Mouse (Mus musculus) lung, embryonic 15.5 days (tissue): ENCODE data around the gene Psme2. TPM values are rescaled to one million over a fixed set of nuclear protein-coding genes. Genes with fewer than 3 reads are reported as not detected.

Source experiments
- ATAC-seq: fragments of 200-750 bp; cut with Nextera tagmentation; 2 replicates; pipeline ENCODE4 v1.8.0; 2017; ENCODE audit warnings: moderate number of reproducible peaks, borderline replicate concordance; ENCODE audit not compliant: low FRiP score, low TSS enrichment; ENCODE audit errors: extremely low read depth
- H3K27ac ChIP-seq: fragments of 300-500 bp; sonication (generic); 2 replicates; pipeline ENCODE4 v1.5.1; 2015; ENCODE audit warnings: moderate library complexity, mild to moderate bottlenecking, inconsistent platforms
- H3K27me3 ChIP-seq: fragments of 300-500 bp; sonication (generic); 2 replicates; pipeline ENCODE4 v1.6.1; 2015; ENCODE audit warnings: inconsistent platforms
- H3K36me3 ChIP-seq: fragments of 300-500 bp; sonication (generic); 2 replicates; pipeline ENCODE4 v1.6.1; 2015; ENCODE audit warnings: inconsistent platforms
- H3K4me1 ChIP-seq: fragments of 300-500 bp; sonication (generic); 2 replicates; pipeline ENCODE4 v1.6.1; 2015; ENCODE audit warnings: inconsistent platforms
- H3K4me2 ChIP-seq: fragments of 300-500 bp; sonication (generic); 2 replicates; pipeline ENCODE4 v1.6.1; 2015; ENCODE audit warnings: inconsistent platforms, mild to moderate bottlenecking, moderate library complexity
- H3K4me3 ChIP-seq: fragments of 300-500 bp; sonication (generic); 2 replicates; pipeline ENCODE4 v1.5.1; 2015; ENCODE audit warnings: mild to moderate bottlenecking, inconsistent platforms
- H3K9ac ChIP-seq: fragments of 300-500 bp; sonication (generic); 2 replicates; pipeline ENCODE4 v1.6.1; 2015; ENCODE audit warnings: inconsistent platforms
- H3K9me3 ChIP-seq: fragments of 300-500 bp; sonication (generic); 2 replicates; pipeline ENCODE4 v1.6.1; 2016; ENCODE audit warnings: inconsistent platforms
- WGBS: fragments of 180-500 bp; shearing (Covaris S2); methylation state at CpG from one replicate; pipeline ENCODE4 v1.1.7; 2015; 5-methylcytosine and 5-hydroxymethylcytosine counted together
- polyA plus RNA-seq: library from polyadenylated mRNA; unstranded; fragments of >200 nt; fragmentation: Nextera tagmentation; extraction: Ambion mirVana; gene quantifications from 2 replicates; pipeline ENCODE4 v1.2.1, GENCODE M21; 2015

Gene Psme2
- polyA plus RNA-seq, 1 experiment from 2014 or later, result 234 TPM

DNA sequence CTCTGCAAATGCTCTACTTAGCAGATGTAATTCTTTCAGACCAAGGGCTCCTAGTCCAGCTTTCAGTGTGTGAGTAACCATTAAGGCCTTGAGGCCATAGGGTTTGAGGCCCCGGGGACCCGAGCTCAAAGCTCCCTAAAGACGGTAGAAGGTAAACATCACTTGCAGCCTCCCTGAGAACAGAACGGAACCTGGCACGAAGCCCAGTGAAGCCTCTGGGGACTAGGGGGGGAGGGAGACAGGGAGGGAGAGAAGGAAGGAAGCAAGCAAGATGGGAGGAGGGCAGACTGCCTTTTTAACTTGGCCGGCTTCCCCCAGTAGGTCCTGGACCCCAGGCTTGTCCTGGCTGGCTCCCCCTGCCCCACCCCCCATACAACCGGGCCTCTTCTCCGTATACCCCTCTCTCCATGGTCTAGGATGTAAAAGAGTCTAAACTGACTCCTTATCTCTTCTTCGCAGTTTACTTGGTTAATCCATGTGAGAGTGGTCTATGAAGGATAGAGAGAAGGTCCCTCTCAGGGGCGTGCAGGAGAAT lies 50.1 kb downstream of the Psme2 start:
- 1% methylated on average over 10 of the region's 10 CpGs for WGBS
- Histone ChIP-seq H3K4me1 (peaks cover 22% of the 10 kb centered on the region), H3K4me2 (peak overlapping the region; percentile 80)

DNA sequence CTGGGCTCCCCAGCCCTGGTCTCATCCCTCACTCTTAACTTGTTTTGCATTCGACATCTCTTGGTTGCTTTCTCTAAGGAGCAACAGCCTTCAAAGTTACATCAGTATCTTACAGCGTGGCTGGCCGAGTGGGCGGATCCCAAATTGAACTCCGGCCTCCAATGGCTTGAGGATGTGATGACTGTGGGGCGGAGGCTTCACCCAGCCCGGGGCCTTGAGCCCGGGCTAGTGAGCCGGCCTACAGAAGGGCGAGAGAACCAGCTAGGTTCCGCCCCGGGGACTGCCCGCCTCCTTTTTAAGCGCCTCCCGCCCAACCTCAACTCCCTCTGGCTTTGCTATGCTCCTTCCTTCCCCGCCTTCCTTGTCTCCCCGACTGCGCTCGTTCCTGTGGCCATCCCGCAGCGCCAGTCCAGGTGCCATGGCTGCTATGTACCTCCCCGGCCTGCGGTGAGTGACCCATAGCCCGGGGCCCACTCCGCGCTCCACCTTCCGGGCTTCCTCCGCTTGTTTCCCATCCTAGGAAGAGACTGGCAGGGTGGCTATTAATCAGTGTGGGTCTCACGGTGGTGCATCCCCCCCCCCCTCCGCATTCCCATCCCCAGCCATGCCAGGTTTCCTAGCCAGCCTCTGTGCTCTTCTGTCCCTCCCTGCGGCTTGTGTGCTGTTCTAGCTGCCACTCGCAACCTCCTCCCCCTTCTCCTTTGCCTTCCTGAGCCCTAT lies 50.7 kb downstream of the Psme2 start, which contains the start of gene Pck2:
Pck2 (plus strand) TSS at position 200 of the 720 bp plus-strand sequence.
- ATAC-seq, result peak; percentile 96

More for the DNA sequence above, 50.1 kb downstream of the Psme2 start:
- peak; percentile 76 for ATAC-seq
- peak overlapping the region; percentile 62 for H3K9ac ChIP-seq
- peak overlapping the region; percentile 97 for H3K27ac ChIP-seq
- H3K27me3 ChIP-seq, result no peaks in the 10 kb centered on the region
- H3K36me3 ChIP-seq, result peaks cover 33% of the 10 kb centered on the region
- no peaks in the 10 kb centered on the region for H3K9me3 ChIP-seq
- H3K4me3 ChIP-seq, result peak overlapping the region; percentile 73

More for the DNA sequence above, 50.7 kb downstream of the Psme2 start, which contains the start of gene Pck2:
- peak within 1 kb of the TSS; percentile 97 for H3K27ac ChIP-seq
- no peaks in the 10 kb centered on the region for H3K9me3 ChIP-seq
- H3K36me3 ChIP-seq, result peaks cover 28% of the 10 kb centered on the region
- peaks cover 22% of the 10 kb centered on the region for H3K4me1 ChIP-seq
- H3K4me3 ChIP-seq, result peak within 1 kb of the TSS; percentile 73
- WGBS, result 0% methylated on average over 31 of the region's 32 CpGs
- peak within 1 kb of the TSS; percentile 80 for H3K4me2 ChIP-seq
- H3K27me3 ChIP-seq, result no peaks in the 10 kb centered on the region
- peak within 1 kb of the TSS; percentile 62 for H3K9ac ChIP-seq

Other genes starting within 250 kb of the Psme2 start
- gene Dhrs4, start 112.4 kb downstream of the Psme2 start, polyA plus RNA-seq, result 112 and 114 TPM in 2 replicates
- gene Carmil3, start 100.5 kb downstream of the Psme2 start, polyA plus RNA-seq, result 1.3 and 1.6 TPM in 2 replicates
- 0.11 and 0.23 TPM in 2 replicates for gene Cpne6, start 80.7 kb downstream of the Psme2 start, polyA plus RNA-seq
- gene Nrl, start 66.1 kb downstream of the Psme2 start, polyA plus RNA-seq, result not detected in 2 replicates
- gene Pck2, start 50.8 kb downstream of the Psme2 start, polyA plus RNA-seq, result 66.0 and 67.2 TPM in 2 replicates
- gene Dcaf11, start 31.1 kb downstream of the Psme2 start, polyA plus RNA-seq, result 67.7 and 72.6 TPM in 2 replicates
- gene A730061H03Rik, start 30.7 kb downstream of the Psme2 start, polyA plus RNA-seq, result 0.79 and 1.2 TPM in 2 replicates
- 3.3 and 3.7 TPM in 2 replicates for gene Fitm1, start 15.5 kb downstream of the Psme2 start, polyA plus RNA-seq
- gene Psme1, start 13.0 kb downstream of the Psme2 start, polyA plus RNA-seq, result 168 and 171 TPM in 2 replicates
- gene Emc9, start 5.8 kb downstream of the Psme2 start, polyA plus RNA-seq, result 4.1 and 5.1 TPM in 2 replicates
- gene Rnf31, start 595 bp upstream of the Psme2 start, polyA plus RNA-seq, result 14.5 and 16.0 TPM in 2 replicates
- 12.5 and 14.4 TPM in 2 replicates for gene Irf9, start 12.5 kb upstream of the Psme2 start, polyA plus RNA-seq
- 22.9 and 25.5 TPM in 2 replicates for gene Rec8, start 26.9 kb upstream of the Psme2 start, polyA plus RNA-seq
- gene Ipo4, start 44.8 kb upstream of the Psme2 start, polyA plus RNA-seq, result 81.2 and 95.6 TPM in 2 replicates
- gene Gm49378, start 46.8 kb upstream of the Psme2 start, polyA plus RNA-seq, result 0.44 and 2.0 TPM in 2 replicates
- gene Tm9sf1, start 52.7 kb upstream of the Psme2 start, polyA plus RNA-seq, result 119 and 126 TPM in 2 replicates
- 0.88 and 1.1 TPM in 2 replicates for gene Tssk4, start 59.1 kb upstream of the Psme2 start, polyA plus RNA-seq
- 56.5 TPM in 2 replicates for gene Mdp1, start 69.4 kb upstream of the Psme2 start, polyA plus RNA-seq
- 60.2 and 68.1 TPM in 2 replicates for gene Gmpr2, start 80.8 kb upstream of the Psme2 start, polyA plus RNA-seq
- gene Nedd8, start 81.0 kb upstream of the Psme2 start, polyA plus RNA-seq, result 509 and 542 TPM in 2 replicates
- 46.9 and 48.3 TPM in 2 replicates for gene Tinf2, start 90.7 kb upstream of the Psme2 start, polyA plus RNA-seq
- 2.2 and 2.8 TPM in 2 replicates for gene Tgm1, start 122.8 kb upstream of the Psme2 start, polyA plus RNA-seq
- gene Rabggta, start 131.2 kb upstream of the Psme2 start, polyA plus RNA-seq, result 31.8 and 33.2 TPM in 2 replicates
- 86.7 and 88.4 TPM in 2 replicates for gene Dhrs1, start 154.6 kb upstream of the Psme2 start, polyA plus RNA-seq
- gene Nop9, start 154.6 kb upstream of the Psme2 start, polyA plus RNA-seq, result 39.2 and 41.4 TPM in 2 replicates
- gene Cideb, start 167.3 kb upstream of the Psme2 start, polyA plus RNA-seq, result 0.55 and 0.80 TPM in 2 replicates
- gene Ltb4r2, start 170.3 kb upstream of the Psme2 start, polyA plus RNA-seq, result 0.25 and 0.35 TPM in 2 replicates
- 1.7 and 2.6 TPM in 2 replicates for gene Ltb4r1, start 174.8 kb upstream of the Psme2 start, polyA plus RNA-seq
- gene Adcy4, start 193.0 kb upstream of the Psme2 start, polyA plus RNA-seq, result 14.3 and 18.0 TPM in 2 replicates
- 43.4 and 45.6 TPM in 2 replicates for gene Ripk3, start 197.8 kb upstream of the Psme2 start, polyA plus RNA-seq
- 50.9 and 52.7 TPM in 2 replicates for gene Nfatc4, start 232.0 kb upstream of the Psme2 start, polyA plus RNA-seq